Mouse (Mus musculus): ENCODE results near the gene Gm21828. TPM values are rescaled to one million over a fixed set of nuclear protein-coding genes. Genes with fewer than 3 reads are reported as not detected.

Gm21828 gene
- not detected for polyA plus RNA-seq (2017; shearing (Covaris generic))

GRCm38 (mm10) chrY:13223828-13224227 lies at the start of gene Gm21828:
Gene Gm21828, minus strand, starts transcription at chrY:13223928.

GRCm38 (mm10) chrY:13252091-13252490 lies 28.4 kb upstream of the Gm21828 start, which contains the start of the genes Gm21440 and Gm21454:
Gene Gm21440, plus strand, starts transcription at chrY:13252391.
Gene Gm21454, plus strand, starts transcription at chrY:13252442.

Other genes with a start within 250 kb of the Gm21828 start
- gene Gm20807, start 181.0 kb downstream of the Gm21828 start, polyA plus RNA-seq (2017; shearing (Covaris generic)), result under 1 TPM in 1 of 2 experiments, not detected in 1; 0.18 TPM
- gene Gm21891, start 90.4 kb downstream of the Gm21828 start, polyA plus RNA-seq (2017; shearing (Covaris generic)), result not detected
- gene Gm21425, start 62.0 kb downstream of the Gm21828 start, polyA plus RNA-seq (2017; shearing (Covaris generic)), result not detected
- gene Gm21440, start 28.5 kb upstream of the Gm21828 start, polyA plus RNA-seq (2017; shearing (Covaris generic)), result not detected
- not detected for gene Gm21454, start 28.5 kb upstream of the Gm21828 start, polyA plus RNA-seq (2017; shearing (Covaris generic))
- not detected for gene Gm21725, start 125.1 kb upstream of the Gm21828 start, polyA plus RNA-seq (2017; shearing (Covaris generic))
- gene Gm21866, start 241.7 kb upstream of the Gm21828 start, polyA plus RNA-seq (2017; shearing (Covaris generic)), result not detected

Measured in activated CD4-positive, CD25-positive, alpha-beta regulatory T cell (primary cell).